Mouse (Mus musculus): ENCODE measurements around the gene Dcst1. TPM values are rescaled to one million over a fixed set of nuclear protein-coding genes. Genes with fewer than 3 reads are reported as not detected.
A peak's percentile ranks its signal among the peaks of the same experiment; 100 is the strongest.

Gene Dcst1
- polyA plus RNA-seq, 1 experiment, result 74.5 TPM

GRCm38 (mm10) chr3:89401329-89401728, 36.3 kb upstream of the Dcst1 start:
- no peak for TF ChIP-seq POLR2A (IDR thresholded peaks at IDR 0.05; ENCODE audit: control insufficient read depth, low read depth, low read length)
- TF ChIP-seq CTCF (IDR thresholded peaks at IDR 0.05; ENCODE audit: control insufficient read depth, insufficient read depth, insufficient replicate concordance, low read depth, low read length), result no peak
- Histone ChIP-seq H3K4me3 (ENCODE audit: control insufficient read depth, low read depth, low read length) (no peak overlapping the region), H3K4me1 (ENCODE audit: control insufficient read depth, insufficient read depth, low read length) (peaks cover 4% of the 10 kb centered on the region; the same call in 1 of the 2 replicates), H3K36me3 (ENCODE audit: control insufficient read depth, insufficient read depth, low read length) (no peaks in the 10 kb centered on the region), H3K27me3 (ENCODE audit: control insufficient read depth, insufficient read depth, low read length) (no peaks in the 10 kb centered on the region), H3K27ac (ENCODE audit: control insufficient read depth, insufficient read depth, low read depth, low read length) (no peak overlapping the region)

DNA sequence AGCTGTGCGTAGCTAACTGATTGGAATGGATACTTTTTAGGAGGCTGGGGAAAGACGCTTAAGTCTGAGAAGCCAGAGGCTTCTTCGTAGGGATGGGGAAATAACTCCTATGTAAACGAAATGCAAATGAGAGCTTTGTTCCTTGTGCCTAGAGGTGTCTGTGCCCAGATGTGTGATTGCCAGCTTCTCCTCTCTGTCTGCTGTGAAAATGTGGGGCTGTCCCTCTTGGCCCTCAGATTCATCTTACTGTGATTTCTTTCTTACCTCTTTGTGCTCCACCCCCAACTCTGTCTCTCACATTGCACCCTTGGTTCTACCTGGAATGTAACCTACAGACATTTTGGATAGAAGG, 31.6 kb upstream of the Dcst1 start:
- Histone ChIP-seq H3K4me1 (ENCODE audit: control insufficient read depth, insufficient read depth, low read length) (peaks cover 17% of the 10 kb centered on the region), H3K27ac (ENCODE audit: control insufficient read depth, insufficient read depth, low read depth, low read length) (0 out of 2 replicates have a peak overlapping the region, but pooled peaks have one; percentile 25), H3K27me3 (ENCODE audit: control insufficient read depth, insufficient read depth, low read length) (no peaks in the 10 kb centered on the region), H3K36me3 (ENCODE audit: control insufficient read depth, insufficient read depth, low read length) (no peaks in the 10 kb centered on the region), H3K4me3 (ENCODE audit: control insufficient read depth, low read depth, low read length) (no peak overlapping the region)
- TF ChIP-seq CTCF (IDR thresholded peaks at IDR 0.05; ENCODE audit: control insufficient read depth, insufficient read depth, insufficient replicate concordance, low read depth, low read length) (no peak), POLR2A (IDR thresholded peaks at IDR 0.05; ENCODE audit: control insufficient read depth, low read depth, low read length) (no peak)

DNA sequence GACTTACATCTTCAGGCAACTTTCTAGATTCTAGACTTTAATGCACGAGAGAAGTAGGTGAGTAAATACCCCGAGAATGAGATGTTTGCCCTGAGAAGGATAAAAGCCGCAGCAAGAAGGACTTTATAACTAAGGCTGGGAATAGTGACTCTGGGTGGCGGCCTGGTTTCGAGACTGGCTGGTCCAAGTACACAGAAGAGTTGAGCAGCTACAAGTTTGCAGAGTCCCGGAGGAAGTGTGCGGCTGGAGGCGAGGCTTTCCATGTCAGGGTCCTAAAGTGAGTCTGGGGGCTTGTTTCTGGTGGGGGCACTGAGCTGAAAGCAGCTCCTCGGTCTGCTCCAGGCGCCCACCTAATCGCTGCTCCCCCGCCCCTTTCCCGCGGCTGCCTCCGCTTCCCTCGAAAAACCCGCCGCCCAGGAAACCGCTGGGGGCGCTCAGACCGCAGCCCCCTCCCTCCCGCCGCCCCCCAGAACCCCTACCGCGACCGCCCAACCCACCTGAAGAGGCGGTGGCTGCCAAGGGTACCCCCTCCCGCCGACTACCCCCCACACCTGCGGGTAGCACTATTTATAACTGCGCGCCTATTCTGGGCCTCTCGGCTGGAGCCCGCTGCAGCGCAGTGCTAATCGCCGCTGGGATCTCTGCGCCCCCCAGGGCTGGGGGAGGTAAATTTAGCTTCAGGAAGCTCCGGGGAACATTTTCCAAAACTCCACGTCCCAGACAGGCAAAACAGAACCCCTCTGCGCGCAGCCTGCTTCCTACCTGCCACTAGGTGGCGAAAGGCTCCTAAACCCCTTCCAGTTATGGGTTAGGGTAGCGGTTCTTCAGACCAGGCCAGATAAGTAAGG, 31.0 kb upstream of the Dcst1 start:
- H3K36me3 ChIP-seq (ENCODE audit: control insufficient read depth, insufficient read depth, low read length), result no peaks in the 10 kb centered on the region
- H3K27me3 ChIP-seq (ENCODE audit: control insufficient read depth, insufficient read depth, low read length), result no peaks in the 10 kb centered on the region
- peaks cover 20% of the 10 kb centered on the region for H3K4me1 ChIP-seq (ENCODE audit: control insufficient read depth, insufficient read depth, low read length)
- peak overlapping the region; percentile 24; the same call in 1 of the 2 replicates for H3K27ac ChIP-seq (ENCODE audit: control insufficient read depth, insufficient read depth, low read depth, low read length)
- peak overlapping the region; percentile 64 for H3K4me3 ChIP-seq (ENCODE audit: control insufficient read depth, low read depth, low read length)
- TF ChIP-seq CTCF (IDR thresholded peaks at IDR 0.05; ENCODE audit: control insufficient read depth, insufficient read depth, insufficient replicate concordance, low read depth, low read length), result peak; percentile 72
- no peak for TF ChIP-seq POLR2A (IDR thresholded peaks at IDR 0.05; ENCODE audit: control insufficient read depth, low read depth, low read length)

DNA sequence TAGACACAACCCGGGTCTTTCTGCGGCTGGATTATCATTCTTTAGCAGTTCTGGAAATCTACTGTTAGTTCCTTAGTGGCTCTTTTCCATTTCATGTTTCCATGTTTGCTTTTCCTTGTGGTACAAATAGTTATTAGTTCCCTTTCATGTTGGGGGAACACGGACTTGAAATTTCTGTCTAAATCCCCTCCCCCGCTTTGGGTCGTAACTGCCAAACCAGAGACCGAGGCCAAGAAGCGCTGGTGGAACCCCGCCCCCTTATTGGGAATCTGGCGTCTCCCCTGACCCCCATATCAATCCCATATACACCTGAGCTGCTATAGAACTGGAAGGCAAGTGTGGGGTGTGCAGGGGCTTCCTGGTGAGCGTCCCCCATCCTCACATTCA, 30.4 kb upstream of the Dcst1 start:
- TF ChIP-seq POLR2A (IDR thresholded peaks at IDR 0.05; ENCODE audit: control insufficient read depth, low read depth, low read length) (no peak), CTCF (IDR thresholded peaks at IDR 0.05; ENCODE audit: control insufficient read depth, insufficient read depth, insufficient replicate concordance, low read depth, low read length) (no peak)
- Histone ChIP-seq H3K27me3 (ENCODE audit: control insufficient read depth, insufficient read depth, low read length) (no peaks in the 10 kb centered on the region), H3K4me1 (ENCODE audit: control insufficient read depth, insufficient read depth, low read length) (peaks cover 24% of the 10 kb centered on the region), H3K4me3 (ENCODE audit: control insufficient read depth, low read depth, low read length) (peak overlapping the region; percentile 30), H3K36me3 (ENCODE audit: control insufficient read depth, insufficient read depth, low read length) (no peaks in the 10 kb centered on the region), H3K27ac (ENCODE audit: control insufficient read depth, insufficient read depth, low read depth, low read length) (peak overlapping the region; percentile 61)

DNA sequence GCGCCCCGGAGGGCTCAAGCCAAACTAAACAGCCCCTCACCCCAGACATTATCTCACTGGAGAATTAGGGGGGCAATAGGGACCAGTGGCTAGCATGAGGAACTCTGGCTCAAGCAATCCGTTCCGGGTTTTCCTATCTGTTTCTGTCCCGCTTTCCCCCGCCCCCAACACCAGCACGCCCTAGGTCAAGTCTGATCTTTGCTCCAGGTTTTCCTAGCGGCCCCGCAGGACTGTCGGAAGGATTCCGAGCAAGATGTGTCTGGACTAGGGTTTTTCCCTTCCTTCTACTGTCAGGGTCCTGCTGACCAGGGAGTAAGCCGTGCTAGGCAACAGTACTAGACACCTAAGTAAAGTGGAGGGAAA, 29.8 kb upstream of the Dcst1 start:
- no peaks in the 10 kb centered on the region for H3K36me3 ChIP-seq (ENCODE audit: control insufficient read depth, insufficient read depth, low read length)
- peak overlapping the region; percentile 30 for H3K4me3 ChIP-seq (ENCODE audit: control insufficient read depth, low read depth, low read length)
- peaks cover 26% of the 10 kb centered on the region for H3K4me1 ChIP-seq (ENCODE audit: control insufficient read depth, insufficient read depth, low read length)
- H3K27me3 ChIP-seq (ENCODE audit: control insufficient read depth, insufficient read depth, low read length), result no peaks in the 10 kb centered on the region
- H3K27ac ChIP-seq (ENCODE audit: control insufficient read depth, insufficient read depth, low read depth, low read length), result peak overlapping the region; percentile 61
- TF ChIP-seq POLR2A (IDR thresholded peaks at IDR 0.05; ENCODE audit: control insufficient read depth, low read depth, low read length) (0 out of 2 replicates have a peak, but pooled peaks have one; percentile 35), CTCF (IDR thresholded peaks at IDR 0.05; ENCODE audit: control insufficient read depth, insufficient read depth, insufficient replicate concordance, low read depth, low read length) (no peak)

DNA sequence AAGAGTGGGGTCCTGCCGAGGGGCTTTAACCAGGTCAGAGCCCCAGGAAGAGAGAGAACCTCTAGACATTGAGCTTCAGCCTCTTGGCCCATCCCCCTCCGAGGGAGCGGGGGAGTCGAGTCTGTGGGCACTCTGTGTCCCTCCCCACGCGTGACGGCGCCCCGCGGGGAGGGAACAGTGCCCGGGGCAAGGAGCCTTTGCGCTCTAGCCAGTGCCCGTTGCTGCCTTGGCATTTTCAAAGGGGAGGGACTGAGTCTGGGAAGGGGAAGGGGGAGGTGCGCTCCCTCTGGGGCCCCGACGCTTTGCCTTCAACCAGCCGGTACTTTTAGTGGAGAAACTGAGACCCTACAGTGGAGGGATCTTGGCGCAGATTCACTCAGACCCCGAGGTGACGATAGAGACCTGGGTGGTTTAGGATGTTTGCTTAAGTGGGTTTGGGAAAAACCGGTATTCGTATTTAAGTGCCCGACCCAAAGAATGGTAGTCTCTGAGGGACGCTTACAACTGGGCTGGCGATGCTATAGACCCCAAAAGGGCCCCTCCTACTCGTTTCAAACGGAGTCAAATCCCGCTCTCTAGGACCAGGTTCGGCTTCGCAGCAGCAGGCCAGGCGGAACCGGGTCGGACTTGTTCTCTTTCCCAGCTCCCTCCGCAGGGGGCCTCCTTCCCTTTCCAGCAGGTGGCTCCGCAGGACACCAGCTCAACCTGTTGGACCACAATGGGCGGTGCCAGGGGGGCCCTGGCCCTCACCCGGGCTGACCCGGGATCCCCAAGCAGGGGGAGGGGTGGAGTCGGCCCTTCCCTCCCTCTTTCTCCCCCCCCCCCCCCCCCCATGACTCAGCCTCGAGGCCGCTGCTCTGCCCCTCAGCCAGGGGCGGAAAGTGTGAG, 29.2 kb upstream of the Dcst1 start, which contains the start of gene Zbtb7b:
Gene Zbtb7b, minus strand, starts transcription at position 771 of the 888 bp plus-strand sequence.
- no peaks in the 10 kb centered on the region for H3K27me3 ChIP-seq (ENCODE audit: control insufficient read depth, insufficient read depth, low read length)

DNA sequence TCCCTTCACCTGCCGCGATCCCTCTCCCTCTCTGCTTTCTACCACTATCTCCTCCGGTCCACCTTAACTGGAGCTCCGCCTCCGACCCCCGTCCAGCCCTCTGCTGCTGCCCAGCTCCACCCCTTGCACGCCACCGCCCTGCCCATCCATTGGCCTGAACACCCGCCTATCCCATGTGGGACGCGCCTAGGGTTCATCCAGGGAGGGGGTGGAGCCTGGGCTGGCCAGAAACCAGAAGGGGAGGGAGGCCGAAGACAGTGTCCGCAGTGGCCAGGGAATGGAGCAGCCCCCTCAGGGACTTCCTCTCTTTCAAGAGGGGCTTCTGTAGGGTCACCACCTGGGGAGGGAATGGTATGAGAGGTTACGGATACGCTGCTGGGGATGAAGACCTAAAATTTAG, 28.6 kb upstream of the Dcst1 start:
- H3K4me1 ChIP-seq (ENCODE audit: control insufficient read depth, insufficient read depth, low read length), result peaks cover 26% of the 10 kb centered on the region

More for the DNA sequence above, 29.2 kb upstream of the Dcst1 start, which contains the start of gene Zbtb7b:
- H3K27ac ChIP-seq (ENCODE audit: control insufficient read depth, insufficient read depth, low read depth, low read length), result peak within 1 kb of the TSS; percentile 93
- H3K4me3 ChIP-seq (ENCODE audit: control insufficient read depth, low read depth, low read length), result peak within 1 kb of the TSS; percentile 85
- H3K4me1 ChIP-seq (ENCODE audit: control insufficient read depth, insufficient read depth, low read length), result peaks cover 26% of the 10 kb centered on the region
- H3K36me3 ChIP-seq (ENCODE audit: control insufficient read depth, insufficient read depth, low read length), result no peaks in the 10 kb centered on the region
- no peak for TF ChIP-seq POLR2A (IDR thresholded peaks at IDR 0.05; ENCODE audit: control insufficient read depth, low read depth, low read length)
- no peak for TF ChIP-seq CTCF (IDR thresholded peaks at IDR 0.05; ENCODE audit: control insufficient read depth, insufficient read depth, insufficient replicate concordance, low read depth, low read length)

More for the DNA sequence above, 28.6 kb upstream of the Dcst1 start:
- no peaks in the 10 kb centered on the region for H3K27me3 ChIP-seq (ENCODE audit: control insufficient read depth, insufficient read depth, low read length)
- no peak for TF ChIP-seq CTCF (IDR thresholded peaks at IDR 0.05; ENCODE audit: control insufficient read depth, insufficient read depth, insufficient replicate concordance, low read depth, low read length)
- peak; percentile 31 for TF ChIP-seq POLR2A (IDR thresholded peaks at IDR 0.05; ENCODE audit: control insufficient read depth, low read depth, low read length)
- H3K27ac ChIP-seq (ENCODE audit: control insufficient read depth, insufficient read depth, low read depth, low read length), result peak overlapping the region; percentile 93
- no peaks in the 10 kb centered on the region for H3K36me3 ChIP-seq (ENCODE audit: control insufficient read depth, insufficient read depth, low read length)
- peak overlapping the region; percentile 85 for H3K4me3 ChIP-seq (ENCODE audit: control insufficient read depth, low read depth, low read length)
